Mouse (Mus musculus) leukemia stem cell, adult 10-12 weeks (primary cell): ENCODE data around the gene Tpp1. TPM values are rescaled to one million over a fixed set of nuclear protein-coding genes. Genes with fewer than 3 reads are reported as not detected.

Experiments
- polyA plus RNA-seq: library from polyadenylated mRNA; stranded (reverse); fragments of >175 nt; gene quantifications from 2 replicates; pipeline ENCODE4 v1.2.3, GENCODE M21; 2012; ENCODE audit warnings: low replicate concordance

Tpp1 gene
- 35.8 and 58.7 TPM in 2 replicates for polyA plus RNA-seq

DNA sequence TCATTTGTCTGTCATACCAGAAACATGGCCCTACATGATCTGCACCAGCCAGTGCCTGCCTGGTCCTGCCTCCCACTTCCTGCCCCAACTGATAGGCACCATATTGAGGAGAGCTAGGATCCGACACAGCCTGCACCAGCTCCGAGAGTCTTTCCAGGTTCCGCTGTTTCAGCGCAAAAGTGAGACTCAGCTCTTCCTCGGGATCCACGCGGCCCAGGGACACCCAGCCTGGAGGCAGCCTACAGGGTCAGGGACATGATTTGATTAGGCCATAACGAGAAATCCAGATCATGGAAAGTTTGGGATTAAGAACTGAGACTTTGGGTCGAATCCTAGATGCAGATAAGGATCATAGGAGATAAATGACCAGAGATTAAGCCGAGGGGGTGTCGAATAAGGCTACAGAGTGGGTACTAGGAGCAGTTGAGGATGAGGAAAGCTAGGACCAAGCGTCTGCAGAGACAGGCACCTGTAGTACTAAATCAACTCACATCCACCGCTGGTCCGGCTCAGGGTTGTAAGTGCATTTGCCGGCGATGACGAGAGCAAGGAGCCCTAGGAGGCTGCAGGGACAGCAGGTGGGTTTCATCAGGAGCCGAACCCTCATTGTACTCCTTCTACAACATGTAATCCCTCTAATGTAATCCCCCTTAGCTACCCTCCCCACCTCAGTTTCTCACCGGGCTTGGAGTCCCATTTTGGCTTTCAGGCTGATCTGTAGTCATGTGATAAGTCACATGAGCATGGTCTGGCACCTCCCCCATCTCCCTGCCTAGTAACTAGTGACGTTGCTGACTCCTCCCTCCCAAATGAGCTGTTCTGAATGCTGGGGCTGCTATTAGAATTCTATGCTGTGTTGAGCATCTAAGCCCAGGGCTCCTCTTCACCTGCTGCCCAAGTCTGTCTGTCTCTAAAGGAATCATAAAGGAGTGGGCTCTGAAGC, at the start of gene Tpp1:
Gene Tpp1 (minus strand): TSS at position 745 of the 943 bp plus-strand sequence.

GRCm38 (mm10) chr7:105787285-105788140, 35.5 kb upstream of the Tpp1 start, which contains the start of gene Dchs1:
TSS of gene Dchs1 (minus strand) at chr7:105787654.

DNA sequence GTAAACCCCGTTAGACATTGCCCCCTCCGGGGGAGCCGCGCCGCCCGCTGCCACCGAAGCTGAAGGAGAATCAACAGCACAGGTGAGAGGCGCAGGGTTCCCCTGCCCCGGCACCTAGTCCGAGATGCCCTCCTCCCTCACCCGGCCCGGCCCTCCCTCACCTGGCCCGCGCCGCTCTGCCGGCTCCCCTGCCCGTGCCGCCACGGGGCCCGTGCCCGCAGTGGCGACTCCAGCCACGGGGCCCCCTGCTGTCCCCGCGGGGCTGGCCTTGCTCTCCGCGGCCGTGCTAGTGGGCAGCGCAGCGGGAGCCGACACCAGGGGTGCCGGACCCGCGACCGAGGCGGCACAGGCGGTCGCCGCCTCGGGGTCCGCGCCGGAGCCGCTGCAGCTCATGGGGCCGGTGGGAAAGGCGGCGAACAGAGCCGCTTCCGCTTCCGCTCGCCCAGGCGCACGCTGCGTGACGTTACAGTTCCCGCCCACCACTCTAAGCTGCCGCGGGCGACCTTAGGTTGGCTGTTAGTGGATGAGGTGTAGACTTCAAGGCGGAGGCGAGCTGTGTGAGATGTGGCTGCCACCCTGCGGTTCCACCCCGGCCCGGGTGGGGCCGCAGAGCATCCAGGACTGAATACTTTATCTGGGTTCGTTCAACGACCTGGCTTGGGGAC, 8.0 kb downstream of the Tpp1 start, which contains the start of gene Taf10:
Gene Taf10 (minus strand): TSS at position 436 of the 665 bp plus-strand sequence.

GRCm38 (mm10) chr7:105736911-105737521, 15.0 kb downstream of the Tpp1 start, which contains the start of gene Rrp8:
TSS of gene Rrp8 (minus strand) at chr7:105737385.

DNA sequence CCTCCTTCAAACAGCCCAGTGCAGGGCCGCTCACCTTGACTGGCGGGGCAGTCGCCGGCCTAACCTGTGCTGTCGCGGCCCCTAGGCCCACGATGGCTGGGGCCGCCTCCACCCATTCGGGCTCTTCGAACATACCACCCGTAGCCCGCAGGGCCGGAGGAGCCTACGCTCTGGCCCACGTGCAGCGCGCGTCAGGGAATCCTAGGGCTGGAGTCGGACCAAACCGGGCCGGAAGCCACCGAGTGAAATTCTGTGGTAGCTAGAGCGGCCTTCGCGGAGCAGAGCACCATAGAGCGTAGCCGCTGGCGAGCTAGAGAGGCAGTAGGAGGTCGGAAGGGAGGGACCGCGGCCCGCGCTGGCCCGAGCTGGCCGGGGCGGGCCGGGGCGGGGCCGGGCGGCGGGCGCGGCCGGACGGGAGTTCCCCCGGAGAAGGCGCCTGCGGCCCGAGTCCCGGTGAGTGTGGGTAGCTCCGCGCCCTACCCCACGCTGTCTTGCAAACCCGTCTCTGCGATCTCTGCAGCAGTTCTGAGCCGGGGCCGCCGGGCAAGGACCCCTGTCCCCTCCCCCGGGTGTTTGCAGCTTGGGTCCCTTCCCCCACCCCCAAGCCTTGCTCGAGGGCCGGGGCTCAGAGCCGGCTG, 15.7 kb downstream of the Tpp1 start, which contains the start of gene Ilk:
Gene Ilk (plus strand): TSS at position 329 of the 638 bp plus-strand sequence.

Other genes with a start within 250 kb of the Tpp1 start
- 18.1 and 38.9 TPM in 2 replicates for gene Smpd1, start 197.9 kb downstream of the Tpp1 start, polyA plus RNA-seq
- 0.97 and 1.3 TPM in 2 replicates for gene Apbb1, start 170.6 kb downstream of the Tpp1 start, polyA plus RNA-seq
- not detected in 2 replicates for gene Hpx, start 152.1 kb downstream of the Tpp1 start, polyA plus RNA-seq
- gene Trim3, start 118.7 kb downstream of the Tpp1 start, polyA plus RNA-seq, result 5.6 and 6.8 TPM in 2 replicates
- 182 and 273 TPM in 2 replicates for gene Timm10b, start 112.2 kb downstream of the Tpp1 start, polyA plus RNA-seq
- gene Arfip2, start 111.8 kb downstream of the Tpp1 start, polyA plus RNA-seq, result 56.0 and 57.5 TPM in 2 replicates
- gene Gm45799, start 111.7 kb downstream of the Tpp1 start, polyA plus RNA-seq, result 9.1 and 148 TPM in 2 replicates
- gene Dnhd1, start 101.4 kb downstream of the Tpp1 start, polyA plus RNA-seq, result 0.07 and 0.25 TPM in 2 replicates
- gene Ilk, start 15.6 kb downstream of the Tpp1 start, polyA plus RNA-seq, result 26.6 and 31.7 TPM in 2 replicates
- 29.3 and 52.2 TPM in 2 replicates for gene Rrp8, start 14.8 kb downstream of the Tpp1 start, polyA plus RNA-seq
- gene Taf10, start 7.9 kb downstream of the Tpp1 start, polyA plus RNA-seq, result 229 and 336 TPM in 2 replicates
- gene Dchs1, start 35.4 kb upstream of the Tpp1 start, polyA plus RNA-seq, result 0.41 and 1.3 TPM in 2 replicates
- gene Mrpl17, start 58.9 kb upstream of the Tpp1 start, polyA plus RNA-seq, result 68.8 and 108 TPM in 2 replicates
- gene Gm4070, start 201.7 kb upstream of the Tpp1 start, polyA plus RNA-seq, result 1.3 and 2.2 TPM in 2 replicates